Mouse (Mus musculus) neutrophil, adult 5-6 weeks (primary cell): ENCODE measurements around the gene Ltbp2. TPM values are rescaled to one million over a fixed set of nuclear protein-coding genes. Genes with fewer than 3 reads are reported as not detected.
A peak's percentile ranks its signal among the peaks of the same experiment; 100 is the strongest.

ENCODE experiments used
- ATAC-seq: fragments of 151-379, 151-347 bp; 2 replicates; pipeline ENCODE4 v1.8.0; 2017; ENCODE audit warnings: mild to moderate bottlenecking, moderate TSS enrichment; ENCODE audit not compliant: insufficient number of reproducible peaks, poor library complexity, low FRiP score, severe bottlenecking; ENCODE audit errors: extremely low read depth
- total RNA-seq: library from RNA; stranded (forward); fragments of 200-1000 nt; gene quantifications from 2 replicates; pipeline ENCODE4 v1.2.3, GENCODE M21; 2017

The Ltbp2 gene
- 0.12 TPM in 2 replicates for total RNA-seq

- peak; percentile 49; the same call in 1 of the 2 replicates for ATAC-seq
Measured at GRCm38 (mm10) chr12:84876481-84877121, at the start of gene Ltbp2. TSS of gene Ltbp2 (minus strand) at chr12:84876532.

GRCm38 (mm10) chr12:84924324-84924723, 48.0 kb upstream of the Ltbp2 start:
- ATAC-seq, result no peak

GRCm38 (mm10) chr12:84921881-84922419, 45.6 kb upstream of the Ltbp2 start:
- ATAC-seq, result no peak

GRCm38 (mm10) chr12:84918809-84919208, 42.5 kb upstream of the Ltbp2 start:
- no peak for ATAC-seq

GRCm38 (mm10) chr12:84917799-84918198, 41.5 kb upstream of the Ltbp2 start:
- no peak for ATAC-seq

- ATAC-seq, result no peak
Measured at GRCm38 (mm10) chr12:84914959-84915358, 38.6 kb upstream of the Ltbp2 start.

GRCm38 (mm10) chr12:84912652-84913104, 36.3 kb upstream of the Ltbp2 start:
- no peak for ATAC-seq

- no peak for ATAC-seq
Measured at GRCm38 (mm10) chr12:84911640-84912039, 35.3 kb upstream of the Ltbp2 start.

- no peak for ATAC-seq
Measured at GRCm38 (mm10) chr12:84910066-84910465, 33.7 kb upstream of the Ltbp2 start.

GRCm38 (mm10) chr12:84907627-84908480, 31.5 kb upstream of the Ltbp2 start:
- no peak for ATAC-seq

GRCm38 (mm10) chr12:84907024-84907626, 30.8 kb upstream of the Ltbp2 start:
- ATAC-seq, result no peak

GRCm38 (mm10) chr12:84904399-84904798, 28.1 kb upstream of the Ltbp2 start:
- ATAC-seq, result no peak

GRCm38 (mm10) chr12:84900317-84900716, 24.0 kb upstream of the Ltbp2 start:
- ATAC-seq, result no peak

- ATAC-seq, result no peak
Measured at GRCm38 (mm10) chr12:84897322-84897721, 21.0 kb upstream of the Ltbp2 start.

GRCm38 (mm10) chr12:84896235-84896634, 19.9 kb upstream of the Ltbp2 start:
- no peak for ATAC-seq

GRCm38 (mm10) chr12:84893648-84894628, 17.6 kb upstream of the Ltbp2 start:
- ATAC-seq, result no peak

GRCm38 (mm10) chr12:84890289-84890688, 14.0 kb upstream of the Ltbp2 start:
- ATAC-seq, result no peak

- ATAC-seq, result no peak
Measured at GRCm38 (mm10) chr12:84885107-84885876, 9.0 kb upstream of the Ltbp2 start.
